Mouse (Mus musculus): ENCODE results near the gene Neurl1b.

- peak; percentile 70 for TF ChIP-seq CTCF (IDR thresholded peaks at IDR 0.05; ENCODE audit: insufficient read depth, low read depth, low read length)
- TF ChIP-seq POLR2A (IDR thresholded peaks at IDR 0.05; ENCODE audit: insufficient read depth, low read depth, low read length): no peak
Measured at GRCm38 (mm10) chr17:26462634-26463170, 48.1 kb downstream of the Neurl1b start.

All from olfactory bulb, adult 2 months (tissue).